41 mouse cellular contexts compared by ENCODE assay signal in the genomic region with DNA sequence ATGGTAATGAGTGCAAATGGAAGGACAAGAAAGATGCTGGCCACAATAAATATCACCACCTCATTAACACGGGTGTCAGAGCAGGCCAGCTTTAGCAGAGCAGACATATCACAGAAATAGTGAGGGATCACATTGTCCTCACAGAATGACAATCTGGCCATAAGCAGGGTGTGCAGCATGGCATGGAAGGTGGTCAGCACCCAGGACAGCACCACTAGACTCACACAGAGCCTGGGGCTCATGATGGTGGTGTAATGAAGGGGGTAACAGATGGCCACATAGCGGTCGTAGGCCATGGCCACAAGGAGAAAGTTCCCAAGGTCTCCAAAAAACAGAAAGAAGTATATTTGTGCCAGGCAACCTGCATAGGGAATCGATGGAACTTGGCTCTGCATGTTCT. TPM values are rescaled to one million over a fixed set of nuclear protein-coding genes. Genes with fewer than 3 reads are reported as not detected.
DNase-seq lines count a peak whose midpoint lies in the region; TF ChIP-seq lines count a peak whose summit lies in the region.
"Had no signal": no experiment of that assay in that cellular context is flagged by ENCODE, and none has a peak within 500 bp of the region (broad histone marks: within the 10 kb centered on the region; RNA-seq: fewer than 3 reads in every experiment).

No protein-coding gene starts in this region.

- H3K27ac ChIP-seq in hindbrain, embryonic 10.5 days, result no peak overlapping the region
- H3K27ac ChIP-seq: embryonic facial prominence, embryonic 12.5 days; hindbrain, embryonic 15.5 days; limb, embryonic 13.5 days; neural tube, embryonic 12.5 days had no signal

- 82% methylated on average over 4 of the region's 4 CpGs for WGBS in hindbrain, embryonic 10.5 days

- H3K27me3 ChIP-seq in myocyte (ENCODE audit: control insufficient read depth, insufficient read depth, insufficient read length), result no peaks in the 10 kb centered on the region
- H3K27me3 ChIP-seq in hindbrain, embryonic 10.5 days (ENCODE audit: insufficient read depth, poor library complexity, severe bottlenecking), result no peaks in the 10 kb centered on the region
- H3K27me3 ChIP-seq: embryonic facial prominence, embryonic 12.5 days; hindbrain, embryonic 15.5 days; limb, embryonic 13.5 days; neural tube, embryonic 12.5 days had no signal

- H3K4me1 ChIP-seq in hindbrain, embryonic 10.5 days (replicated peaks), result no peaks in the 10 kb centered on the region
- H3K4me1 ChIP-seq: embryonic facial prominence, embryonic 12.5 days; hindbrain, embryonic 15.5 days; limb, embryonic 13.5 days; neural tube, embryonic 12.5 days had no signal

- no peaks in the 10 kb centered on the region for H3K79me2 ChIP-seq in myocyte (ENCODE audit: control insufficient read depth, insufficient read depth)

- H3K4me2 ChIP-seq in myocyte (ENCODE audit: low read depth), result no peak overlapping the region
- H3K4me2 ChIP-seq: embryonic facial prominence, embryonic 12.5 days; heart, embryonic 11.5 days; hindbrain, embryonic 15.5 days; limb, embryonic 13.5 days; liver, embryonic 11.5 days; neural tube, embryonic 12.5 days had no signal

- H3K36me3 ChIP-seq in myocyte (ENCODE audit: control insufficient read depth, insufficient read depth), result no peaks in the 10 kb centered on the region
- no peaks in the 10 kb centered on the region for H3K36me3 ChIP-seq in hindbrain, embryonic 10.5 days
- H3K36me3 ChIP-seq: embryonic facial prominence, embryonic 12.5 days; hindbrain, embryonic 15.5 days; limb, embryonic 13.5 days; neural tube, embryonic 12.5 days had no signal

- H3K4me3 ChIP-seq in myocyte, result no peak overlapping the region
- no peak overlapping the region for H3K4me3 ChIP-seq in hindbrain, embryonic 10.5 days
- H3K4me3 ChIP-seq: embryonic facial prominence, embryonic 12.5 days; hindbrain, embryonic 15.5 days; limb, embryonic 13.5 days; neural tube, embryonic 12.5 days had no signal

- no peak for TF ChIP-seq POLR2A in myocyte (IDR thresholded peaks at IDR 0.05; ENCODE audit: insufficient read length, low read depth)

- peaks cover 6% of the 10 kb centered on the region; the same call in 1 of the 2 replicates for H3K9me3 ChIP-seq in hindbrain, embryonic 10.5 days
- H3K9me3 ChIP-seq: embryonic facial prominence, embryonic 12.5 days; hindbrain, embryonic 15.5 days; limb, embryonic 13.5 days; neural tube, embryonic 12.5 days had no signal

- no peak overlapping the region for H3ac ChIP-seq in myocyte (ENCODE audit: control insufficient read depth, insufficient read length)

- DNase-seq in adrenal gland, postnatal 10 days, result peak; percentile 4
- DNase-seq in adrenal gland, postnatal 25 days, result no peak
- peak; percentile 54 to 56 for DNase-seq in kidney, postnatal 4 days
- DNase-seq in kidney, adult 9 months, result no peak
- peak; percentile 25 for DNase-seq in NIH3T3 (ENCODE audit: low read depth)
- no peak for DNase-seq in retina, postnatal 1 day
- DNase-seq in hindbrain, embryonic 10.5 days (ENCODE audit: low spot score), result no peak
- DNase-seq: adrenal gland, adult 2 months; cerebellum, adult 11-12 months; cerebellum, adult 9-11 months; embryo, embryonic 11 days; gastrocnemius, postnatal 36 days; heart, adult 18-20 months; heart, postnatal 4 days; kidney, adult 18-20 months; lung, postnatal 4 days; midbrain, embryonic 14.5 days; thymus, postnatal 4 days had no signal

TF ChIP-seq in myocyte, 11 proteins besides CTCF, POLR2A, EP300 and RAD21:
- TF ChIP-seq E2F4 (IDR thresholded peaks at IDR 0.05; ENCODE audit: insufficient read depth) (no peak), REST (IDR thresholded peaks at IDR 0.05; ENCODE audit: insufficient read depth, insufficient read length) (peak; percentile 85), TCF3 (IDR thresholded peaks at IDR 0.05; ENCODE audit: insufficient read length, low read depth) (no peak)

RNA-seq across cellular contexts. Expression of a gene that starts 4.0 kb away (rescaled TPM):
- not detected for total RNA-seq in adrenal gland, postnatal 10 days (2021)
- not detected in 2 replicates for total RNA-seq in adrenal gland, postnatal 25 days (2021)
- not detected for polyA plus RNA-seq in myocyte (2012; fragmentation: generic; extraction: Trizol)
- polyA plus RNA-seq in hindbrain, embryonic 10.5 days (2016; fragmentation: Nextera tagmentation; extraction: Ambion mirVana), result not detected in 2 replicates
- total RNA-seq: adrenal gland, adult 2 months; gastrocnemius, adult 18-20 months; gastrocnemius, postnatal 36 days; heart, adult 18-20 months; heart, postnatal 4 days; layer of hippocampus, adult 8-10 months; layer of hippocampus, postnatal 25 days; left cerebral cortex, adult 8-10 months; left cerebral cortex, postnatal 36 days; megakaryocyte-erythroid progenitor cell, adult 5-6 weeks had no signal
- polyA plus RNA-seq: activated CD4-positive, CD25-positive, alpha-beta regulatory T cell, adult 4 months; adrenal gland, adult 2 months; CD4-positive, CD25-positive, alpha-beta regulatory T cell, adult 4 months; embryonic facial prominence, embryonic 12.5 days; forebrain, embryonic 14.5 days; frontal cortex, adult 2 months; heart, embryonic 11.5 days; heart, embryonic 16.5 days; hindbrain, embryonic 15.5 days; inflammation-experienced regulatory T-cells, adult 6 months; limb, embryonic 13.5 days; liver, embryonic 11.5 days; liver, embryonic 16.5 days; lung, embryonic 16.5 days; midbrain, embryonic 14.5 days; neural tube, embryonic 12.5 days; Patski; thymus, postnatal 0 days had no signal

RNA-seq across cellular contexts. Expression of a gene that starts 24.3 kb away (rescaled TPM):
- not detected for total RNA-seq in adrenal gland, postnatal 10 days (2021)
- total RNA-seq in adrenal gland, postnatal 25 days (2021), result not detected in 2 replicates
- not detected for polyA plus RNA-seq in myocyte (2012; fragmentation: generic; extraction: Trizol)
- polyA plus RNA-seq in hindbrain, embryonic 10.5 days (2016; fragmentation: Nextera tagmentation; extraction: Ambion mirVana), result not detected in 2 replicates
- total RNA-seq: adrenal gland, adult 2 months; gastrocnemius, adult 18-20 months; gastrocnemius, postnatal 36 days; heart, adult 18-20 months; heart, postnatal 4 days; layer of hippocampus, adult 8-10 months; layer of hippocampus, postnatal 25 days; left cerebral cortex, adult 8-10 months; left cerebral cortex, postnatal 36 days; megakaryocyte-erythroid progenitor cell, adult 5-6 weeks had no signal
- polyA plus RNA-seq: activated CD4-positive, CD25-positive, alpha-beta regulatory T cell, adult 4 months; adrenal gland, adult 2 months; CD4-positive, CD25-positive, alpha-beta regulatory T cell, adult 4 months; embryonic facial prominence, embryonic 12.5 days; forebrain, embryonic 14.5 days; heart, embryonic 11.5 days; heart, embryonic 16.5 days; hindbrain, embryonic 15.5 days; inflammation-experienced regulatory T-cells, adult 6 months; limb, embryonic 13.5 days; liver, embryonic 11.5 days; liver, embryonic 16.5 days; lung, embryonic 16.5 days; midbrain, embryonic 14.5 days; neural tube, embryonic 12.5 days; Patski; thymus, postnatal 0 days had no signal

RNA-seq across cellular contexts. Expression of a gene that starts 32.9 kb away (rescaled TPM):
- total RNA-seq in adrenal gland, postnatal 10 days (2021), result not detected
- total RNA-seq in adrenal gland, postnatal 25 days (2021), result not detected in 2 replicates
- polyA plus RNA-seq in myocyte (2012; fragmentation: generic; extraction: Trizol), result not detected
- not detected in 2 replicates for polyA plus RNA-seq in hindbrain, embryonic 10.5 days (2016; fragmentation: Nextera tagmentation; extraction: Ambion mirVana)
- total RNA-seq: adrenal gland, adult 2 months; gastrocnemius, adult 18-20 months; gastrocnemius, postnatal 36 days; heart, adult 18-20 months; heart, postnatal 4 days; layer of hippocampus, adult 8-10 months; layer of hippocampus, postnatal 25 days; left cerebral cortex, adult 8-10 months; left cerebral cortex, postnatal 36 days; megakaryocyte-erythroid progenitor cell, adult 5-6 weeks had no signal
- polyA plus RNA-seq: activated CD4-positive, CD25-positive, alpha-beta regulatory T cell, adult 4 months; adrenal gland, adult 2 months; CD4-positive, CD25-positive, alpha-beta regulatory T cell, adult 4 months; embryonic facial prominence, embryonic 12.5 days; forebrain, embryonic 14.5 days; frontal cortex, adult 2 months; heart, embryonic 11.5 days; heart, embryonic 16.5 days; hindbrain, embryonic 15.5 days; inflammation-experienced regulatory T-cells, adult 6 months; limb, embryonic 13.5 days; liver, embryonic 11.5 days; liver, embryonic 16.5 days; lung, embryonic 16.5 days; midbrain, embryonic 14.5 days; neural tube, embryonic 12.5 days; Patski; thymus, postnatal 0 days had no signal

RNA-seq across cellular contexts. Expression of a gene that starts 44.8 kb away (rescaled TPM):
- under 1 TPM in 1 of 2 experiments, not detected in 1; 0.45 TPM for total RNA-seq in adrenal gland, postnatal 10 days (2021)
- total RNA-seq in adrenal gland, postnatal 25 days (2021), result not detected in 2 replicates
- not detected for polyA plus RNA-seq in myocyte (2012; fragmentation: generic; extraction: Trizol)
- not detected in 2 replicates for polyA plus RNA-seq in hindbrain, embryonic 10.5 days (2016; fragmentation: Nextera tagmentation; extraction: Ambion mirVana)
- total RNA-seq: adrenal gland, adult 2 months; gastrocnemius, adult 18-20 months; gastrocnemius, postnatal 36 days; heart, adult 18-20 months; heart, postnatal 4 days; layer of hippocampus, adult 8-10 months; layer of hippocampus, postnatal 25 days; left cerebral cortex, adult 8-10 months; left cerebral cortex, postnatal 36 days; megakaryocyte-erythroid progenitor cell, adult 5-6 weeks had no signal
- polyA plus RNA-seq: activated CD4-positive, CD25-positive, alpha-beta regulatory T cell, adult 4 months; CD4-positive, CD25-positive, alpha-beta regulatory T cell, adult 4 months; embryonic facial prominence, embryonic 12.5 days; forebrain, embryonic 14.5 days; heart, embryonic 11.5 days; heart, embryonic 16.5 days; hindbrain, embryonic 15.5 days; inflammation-experienced regulatory T-cells, adult 6 months; limb, embryonic 13.5 days; lung, embryonic 16.5 days; midbrain, embryonic 14.5 days; neural tube, embryonic 12.5 days; Patski; thymus, postnatal 0 days had no signal

Comparison
In these comparisons a context has a peak if more than half of its experiments do, and no peak if none do; other contexts are left out.
1. DNase-seq: peak in adrenal gland, postnatal 10 days (single experiment), kidney, postnatal 4 days (2 of 2) and NIH3T3 (single experiment); none in adrenal gland, postnatal 25 days (single experiment), kidney, adult 9 months (single experiment), retina, postnatal 1 day (single experiment) and hindbrain, embryonic 10.5 days (single experiment).